Comparison of ENCODE assay signal across 8 mouse cellular contexts in genomic region chr7:16783758-16784415, GRCm38 (mm10). TPM values are rescaled to one million over a fixed set of nuclear protein-coding genes. Genes with fewer than 3 reads are reported as not detected.
DNase-seq lines count a peak whose midpoint lies in the region; ATAC-seq and TF ChIP-seq lines count a peak whose summit lies in the region.

No protein-coding gene starts in this region.

- no peak overlapping the region for H3K27ac ChIP-seq in intestine, postnatal 0 days (ENCODE audit: low read depth, low read length)

- peak; percentile 34; the same call in 1 of the 2 replicates for TF ChIP-seq POLR2A in lung, adult 2 months (IDR thresholded peaks at IDR 0.05; ENCODE audit: borderline replicate concordance, extremely low read depth, low read depth, low read length)

- intact Hi-C loops in gastrocnemius, postnatal 14 days (cut with DNase I; ENCODE audit: low total_unique reads): no loop called here

- peaks cover 8% of the 10 kb centered on the region for H3K4me1 ChIP-seq in intestine, postnatal 0 days (replicated peaks; ENCODE audit: control insufficient read depth, insufficient read depth, low read length)
- peaks cover 2% of the 10 kb centered on the region for H3K4me1 ChIP-seq in lung, adult 2 months (ENCODE audit: control insufficient read depth, insufficient read depth, low read length)

- 41% methylated on average over 17 of the region's 17 CpGs for WGBS in intestine, postnatal 0 days
- WGBS in lung, adult 2 months: 39% methylated on average over 17 of the region's 17 CpGs

- H3K36me3 ChIP-seq in C2C12 (ENCODE audit: control insufficient read depth, insufficient read depth): peaks cover 8% of the 10 kb centered on the region
- H3K36me3 ChIP-seq in intestine, postnatal 0 days (ENCODE audit: control insufficient read depth, insufficient read depth): peaks cover 6% of the 10 kb centered on the region; the same call in 1 of the 2 replicates

- H3K4me3 ChIP-seq in C2C12 (ENCODE audit: insufficient read depth, poor library complexity, severe bottlenecking): peak overlapping the region; percentile 49
- H3K4me3 ChIP-seq in intestine, postnatal 0 days (ENCODE audit: low read depth, low read length): peak overlapping the region; percentile 65
- H3K4me3 ChIP-seq in lung, adult 2 months (replicated peaks; ENCODE audit: extremely low read depth, low read depth, low read length): peak overlapping the region; percentile 70

- TF ChIP-seq CTCF in C2C12 (IDR thresholded peaks at IDR 0.05; ENCODE audit: control insufficient read depth, insufficient read depth, insufficient read length): no peak
- TF ChIP-seq CTCF in intestine, postnatal 0 days (IDR thresholded peaks at IDR 0.05; ENCODE audit: low read depth): no peak
- TF ChIP-seq CTCF in lung, adult 2 months (IDR thresholded peaks at IDR 0.05; ENCODE audit: insufficient read depth, low read length): no peak

- H3K27me3 ChIP-seq in C2C12 (ENCODE audit: control insufficient read depth, insufficient read depth, insufficient read length): no peaks in the 10 kb centered on the region
- no peaks in the 10 kb centered on the region for H3K27me3 ChIP-seq in intestine, postnatal 0 days (replicated peaks; ENCODE audit: control insufficient read depth, insufficient read depth, low read length)

- ATAC-seq in intestine, postnatal 0 days: no peak
- no peak for ATAC-seq in inflammation-experienced regulatory T-cells, adult 6 months

- peaks cover 15% of the 10 kb centered on the region for H3K79me3 ChIP-seq in C2C12 (ENCODE audit: low read depth)

- no peaks in the 10 kb centered on the region for H3K9me3 ChIP-seq in intestine, postnatal 0 days (ENCODE audit: control insufficient read depth)

- H3K9ac ChIP-seq in intestine, postnatal 0 days (ENCODE audit: low read depth, low read length): no peak overlapping the region

- peak overlapping the region; percentile 100 for H3K4me2 ChIP-seq in intestine, postnatal 0 days (replicated peaks; ENCODE audit: low read depth)

- H3K79me2 ChIP-seq in C2C12 (ENCODE audit: control insufficient read depth, insufficient read depth): peaks cover 41% of the 10 kb centered on the region

- peak overlapping the region; percentile 62 for H3ac ChIP-seq in C2C12 (ENCODE audit: control insufficient read depth, insufficient read length, low read depth)

- peak; percentile 84 for DNase-seq in adrenal gland, postnatal 10 days
- peak; percentile 59 for DNase-seq in gastrocnemius, postnatal 14 days
- peak; percentile 82 for DNase-seq in lung, adult 2 months
- peak; percentile 68 to 72 for DNase-seq in spleen, postnatal 10 days (ENCODE audit: low spot score in 2 of 2)
- DNase-seq in left cerebral cortex, adult 8-10 months (ENCODE audit: low spot score in 2 of 2): no peak

TF ChIP-seq in C2C12, 6 proteins besides CTCF, POLR2A, EP300 and RAD21:
- no peak for TF ChIP-seq USF1 (IDR thresholded peaks at IDR 0.05; ENCODE audit: low read depth)

RNA-seq across cellular contexts. Expression of gene Slc1a5, which starts 2.7 kb away (rescaled TPM):
- 31.5 TPM for polyA plus RNA-seq in C2C12 (2012; fragmentation: generic; extraction: Trizol)
- 100 to 1,000 TPM; 108 to 109 TPM for total RNA-seq in adrenal gland, postnatal 10 days (2021)
- 10 to 100 TPM; 25.4 to 27.0 TPM for total RNA-seq in gastrocnemius, postnatal 14 days (2021)
- polyA plus RNA-seq in intestine, postnatal 0 days (2015; fragmentation: Nextera tagmentation; extraction: Ambion mirVana): 19.8 and 22.8 TPM in 2 replicates
- polyA plus RNA-seq in lung, adult 2 months (2012; rRNA removed): 190 and 201 TPM in 2 replicates
- polyA plus RNA-seq in inflammation-experienced regulatory T-cells, adult 6 months (2017; shearing (Covaris generic)): 100 to 1,000 TPM; 134 to 155 (median 155) TPM
- 1 to 10 TPM; 4.3 to 7.4 (median 7.0) TPM for total RNA-seq in left cerebral cortex, adult 8-10 months (2022)

RNA-seq across cellular contexts. Expression of gene Strn4, which starts 31.8 kb away (rescaled TPM):
- polyA plus RNA-seq in C2C12 (2012; fragmentation: generic; extraction: Trizol): 50.4 TPM
- 10 to 100 TPM; 63.8 to 72.8 TPM for total RNA-seq in adrenal gland, postnatal 10 days (2021)
- 10 to 100 TPM; 22.6 to 29.3 TPM for total RNA-seq in gastrocnemius, postnatal 14 days (2021)
- 33.7 and 35.8 TPM in 2 replicates for polyA plus RNA-seq in intestine, postnatal 0 days (2015; fragmentation: Nextera tagmentation; extraction: Ambion mirVana)
- 164 and 180 TPM in 2 replicates for polyA plus RNA-seq in lung, adult 2 months (2012; rRNA removed)
- 10 to 100 TPM; 16.1 to 24.1 (median 19.7) TPM for polyA plus RNA-seq in inflammation-experienced regulatory T-cells, adult 6 months (2017; shearing (Covaris generic))
- 100 to 1,000 TPM; 205 to 269 (median 250) TPM for total RNA-seq in left cerebral cortex, adult 8-10 months (2022)

RNA-seq across cellular contexts. Expression of gene Fkrp, which starts 32.6 kb away (rescaled TPM):
- 28.9 TPM for polyA plus RNA-seq in C2C12 (2012; fragmentation: generic; extraction: Trizol)
- 10 to 100 TPM; 22.4 to 22.6 TPM for total RNA-seq in adrenal gland, postnatal 10 days (2021)
- total RNA-seq in gastrocnemius, postnatal 14 days (2021): 10 to 100 TPM; 24.2 to 25.8 TPM
- polyA plus RNA-seq in intestine, postnatal 0 days (2015; fragmentation: Nextera tagmentation; extraction: Ambion mirVana): 12.3 and 12.7 TPM in 2 replicates
- 41.7 and 42.0 TPM in 2 replicates for polyA plus RNA-seq in lung, adult 2 months (2012; rRNA removed)
- 1 to 10 TPM; 5.7 to 9.6 (median 8.9) TPM for polyA plus RNA-seq in inflammation-experienced regulatory T-cells, adult 6 months (2017; shearing (Covaris generic))
- total RNA-seq in left cerebral cortex, adult 8-10 months (2022): 10 to 100 TPM; 49.6 to 68.2 (median 56.9) TPM

RNA-seq across cellular contexts. Expression of gene Ap2s1, which starts 45.7 kb away (rescaled TPM):
- polyA plus RNA-seq in C2C12 (2012; fragmentation: generic; extraction: Trizol): 301 TPM
- total RNA-seq in adrenal gland, postnatal 10 days (2021): 100 to 1,000 TPM; 154 to 156 TPM
- 10 to 100 TPM; 62.5 to 62.9 TPM for total RNA-seq in gastrocnemius, postnatal 14 days (2021)
- polyA plus RNA-seq in intestine, postnatal 0 days (2015; fragmentation: Nextera tagmentation; extraction: Ambion mirVana): 316 and 329 TPM in 2 replicates
- polyA plus RNA-seq in lung, adult 2 months (2012; rRNA removed): 206 and 228 TPM in 2 replicates
- 100 to 1,000 TPM in 1 of 3 experiments, 10 to 100 TPM in 2; 62.5 to 127 (median 72.4) TPM for polyA plus RNA-seq in inflammation-experienced regulatory T-cells, adult 6 months (2017; shearing (Covaris generic))
- 100 to 1,000 TPM; 244 to 255 (median 248) TPM for total RNA-seq in left cerebral cortex, adult 8-10 months (2022)

RNA-seq across cellular contexts. Expression of gene Prkd2, which starts 58.8 kb away (rescaled TPM):
- 5.5 TPM for polyA plus RNA-seq in C2C12 (2012; fragmentation: generic; extraction: Trizol)
- total RNA-seq in adrenal gland, postnatal 10 days (2021): 10 to 100 TPM; 22.2 to 27.2 TPM
- total RNA-seq in gastrocnemius, postnatal 14 days (2021): 10 to 100 TPM in 1 of 2 experiments, 1 to 10 TPM in 1; 8.5 to 11.8 TPM
- 9.2 and 11.2 TPM in 2 replicates for polyA plus RNA-seq in intestine, postnatal 0 days (2015; fragmentation: Nextera tagmentation; extraction: Ambion mirVana)
- polyA plus RNA-seq in lung, adult 2 months (2012; rRNA removed): 97.2 and 121 TPM in 2 replicates
- 10 to 100 TPM; 38.3 to 51.4 (median 47.1) TPM for polyA plus RNA-seq in inflammation-experienced regulatory T-cells, adult 6 months (2017; shearing (Covaris generic))
- total RNA-seq in left cerebral cortex, adult 8-10 months (2022): 1 to 10 TPM; 4.2 to 6.8 (median 5.5) TPM

Comparison
In these comparisons a context has a peak if more than half of its experiments do, and no peak if none do; other contexts are left out.
1. DNase-seq: peak in adrenal gland, postnatal 10 days (single experiment), gastrocnemius, postnatal 14 days (single experiment), lung, adult 2 months (single experiment) and spleen, postnatal 10 days (2 of 2); none in left cerebral cortex, adult 8-10 months (0 of 2).
2. Peak in every context shown above with its lines, with median percentiles within 50 percentile points of each other: H3K4me3 ChIP-seq.